Mouse (Mus musculus) bone marrow, adult 2 months (tissue): Measurements from ENCODE around the gene Vmn2r94. TPM values are rescaled to one million over a fixed set of nuclear protein-coding genes. Genes with fewer than 3 reads are reported as not detected.

Experiments
- H3K27ac ChIP-seq: fragments of 200-500 bp; 2 replicates; pipeline ENCODE4 v1.5.1; 2012; ENCODE audit warnings: low read depth, mild to moderate bottlenecking, control low read depth, inconsistent platforms, low read length; ENCODE audit not compliant: control insufficient read depth, poor library complexity, insufficient read depth
- H3K4me1 ChIP-seq: fragments of 200-500 bp; 2 replicates; pipeline ENCODE4 v1.6.1; 2011; ENCODE audit warnings: low read length; ENCODE audit not compliant: control insufficient read depth, insufficient read depth
- H3K4me3 ChIP-seq: fragments of 200-500 bp; replicated peaks from 2 replicates; pipeline ENCODE3; 2011; ENCODE audit warnings: mild to moderate bottlenecking, low read depth, low read length, control low read depth; ENCODE audit not compliant: control insufficient read depth
- CTCF ChIP-seq: fragments of 200-500 bp; IDR thresholded peaks from 2 replicates; pipeline ENCODE4 v1.5.1; 2011; ENCODE audit warnings: low read length, control low read depth; ENCODE audit not compliant: control insufficient read depth, insufficient read depth
- POLR2A ChIP-seq: fragments of 200-500 bp; IDR thresholded peaks from 2 replicates; pipeline ENCODE4 v1.6.1; 2011; ENCODE audit warnings: low read depth, mild to moderate bottlenecking, control low read depth, low read length, borderline replicate concordance; ENCODE audit not compliant: control insufficient read depth
- WGBS: fragments of 180-500 bp; shearing (Covaris S2); methylation state at CpG from one replicate; pipeline ENCODE4 v1.1.7; 2018; 5-methylcytosine and 5-hydroxymethylcytosine counted together
- polyA plus RNA-seq: library from polyadenylated mRNA; stranded (reverse); fragments of >200 nt; gene quantifications from 2 replicates; pipeline ENCODE4 v1.2.4, GENCODE M21; 2011; ENCODE audit warnings: low replicate concordance; ENCODE audit not compliant: missing spikeins, insufficient read depth, insufficient read length

Vmn2r94 gene
- polyA plus RNA-seq, result not detected in 2 replicates

DNA sequence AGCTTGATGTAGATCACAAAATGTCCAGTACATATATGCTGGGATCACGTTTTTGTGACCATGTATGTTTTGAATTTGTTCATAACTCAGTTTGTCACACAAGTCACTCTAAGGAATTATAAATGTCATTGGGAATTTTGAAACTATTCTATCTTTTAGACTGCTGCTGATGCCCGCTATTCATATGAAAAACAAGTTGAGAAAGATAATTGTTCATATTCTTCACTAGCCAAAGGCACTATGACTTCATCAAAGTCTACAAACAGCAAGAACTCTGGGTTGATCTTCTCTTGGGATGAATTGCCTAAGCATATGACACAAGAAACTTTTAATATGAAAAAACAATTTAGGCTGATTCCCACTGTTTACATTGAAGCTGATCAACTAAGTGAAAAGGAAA is at the start of gene Vmn2r94:
Gene Vmn2r94 (minus strand): TSS at position 101 of the 400 bp plus-strand sequence.
- Histone ChIP-seq H3K27ac (no peak within 1 kb of the TSS), H3K4me3 (no peak within 1 kb of the TSS), H3K4me1 (no peaks in the 10 kb centered on the region)
- WGBS, result 48% methylated on average over 2 of the region's 2 CpGs
- TF ChIP-seq CTCF, result no peak
- no peak for TF ChIP-seq POLR2A

DNA sequence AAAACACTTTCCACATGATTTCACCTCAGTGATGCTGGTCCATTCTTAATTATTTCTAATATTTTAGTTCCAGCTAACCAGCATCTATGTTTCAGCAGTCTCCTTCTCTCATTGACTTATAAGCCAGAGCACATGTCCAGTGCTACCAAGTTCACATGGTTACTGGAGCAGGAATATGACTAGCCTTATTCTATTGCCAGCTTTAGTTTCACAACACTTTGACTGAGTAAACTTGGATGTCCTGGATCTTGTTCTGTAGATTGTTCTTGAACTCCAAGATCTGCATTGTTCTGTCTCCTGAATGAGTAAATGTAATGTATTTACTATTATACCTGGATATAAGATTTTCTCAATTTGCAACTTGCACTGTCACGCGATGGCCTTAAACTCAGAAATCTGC is 45.5 kb upstream of the Vmn2r94 start:
- Histone ChIP-seq H3K27ac (no peak overlapping the region), H3K4me3 (no peak overlapping the region), H3K4me1 (no peaks in the 10 kb centered on the region)
- WGBS, result 95% methylated on average over 2 of the region's 2 CpGs
- no peak for TF ChIP-seq CTCF
- no peak for TF ChIP-seq POLR2A

DNA sequence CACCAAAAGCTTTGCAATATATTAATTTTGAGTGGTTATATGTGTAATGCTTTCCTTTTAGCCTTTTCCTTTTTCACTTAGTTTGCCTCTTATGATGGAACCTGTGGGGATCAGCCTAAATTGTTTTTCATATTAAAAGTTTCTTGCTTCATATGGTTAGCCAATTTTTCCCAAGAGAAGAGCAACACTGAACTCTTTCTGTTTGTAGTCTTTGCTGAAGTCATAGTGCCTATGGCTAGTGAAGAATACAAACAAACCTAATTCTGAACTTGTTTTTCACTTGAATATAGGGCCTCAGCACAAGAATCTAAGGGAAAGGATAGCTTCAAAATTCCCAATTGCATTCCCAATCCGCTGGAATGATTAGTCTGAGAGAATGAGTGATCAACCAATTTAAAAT is 20.2 kb upstream of the Vmn2r94 start, which contains the start of gene Vmn2r93:
Gene Vmn2r93 (plus strand): TSS at position 301 of the 400 bp plus-strand sequence.
- H3K27ac ChIP-seq, result no peak within 1 kb of the TSS
- H3K4me1 ChIP-seq, result no peaks in the 10 kb centered on the region
- 28% methylated on average over 1 of the region's 1 CpGs for WGBS
- no peak within 1 kb of the TSS for H3K4me3 ChIP-seq
- TF ChIP-seq CTCF, result no peak
- no peak for TF ChIP-seq POLR2A

DNA sequence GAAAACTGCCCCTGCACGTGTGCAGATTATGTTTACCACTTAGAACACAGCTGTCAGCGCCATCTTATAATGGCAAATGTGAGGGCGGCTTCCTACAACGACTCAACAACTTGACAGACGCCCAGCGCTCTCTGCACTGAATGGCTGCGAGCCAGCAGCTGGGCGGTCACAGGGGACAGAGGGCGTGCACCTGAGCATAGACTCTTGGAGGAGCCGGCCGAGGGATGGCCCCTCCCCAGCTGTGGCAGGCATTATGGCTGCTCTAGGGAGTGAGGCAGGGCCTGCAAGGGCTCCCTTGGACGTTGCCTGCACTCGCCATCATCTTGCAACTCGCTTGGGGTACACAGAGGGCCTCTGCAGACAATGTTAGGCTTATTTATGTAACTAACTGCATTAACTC is 40.6 kb downstream of the Vmn2r94 start:
- WGBS, result 75% methylated on average over 13 of the region's 14 CpGs
- no peak overlapping the region for H3K4me3 ChIP-seq
- no peak overlapping the region for H3K27ac ChIP-seq
- TF ChIP-seq POLR2A (no peak), CTCF (no peak)
- H3K4me1 ChIP-seq, result no peaks in the 10 kb centered on the region

DNA sequence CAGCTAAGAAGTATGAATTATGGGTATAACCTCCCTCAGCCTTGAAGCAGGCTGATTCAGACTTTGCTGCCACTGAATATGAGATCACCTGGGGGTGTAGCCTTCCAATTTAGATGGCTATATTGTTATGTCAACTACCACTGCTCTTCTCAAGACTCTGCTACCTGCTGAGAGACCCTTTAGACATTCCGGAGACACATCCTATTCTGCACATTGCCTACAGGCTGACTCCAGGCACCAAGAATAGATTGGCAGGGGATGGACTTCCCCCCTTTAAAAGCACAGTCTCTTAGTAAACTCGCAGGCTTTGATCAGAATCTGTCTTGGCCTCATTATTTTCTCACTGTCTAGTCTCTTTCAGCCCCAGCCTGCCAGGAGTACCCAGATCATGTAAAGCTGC is 45.6 kb downstream of the Vmn2r94 start:
- Histone ChIP-seq H3K27ac (no peak overlapping the region), H3K4me1 (no peaks in the 10 kb centered on the region), H3K4me3 (no peak overlapping the region)
- 63% methylated on average over 2 of the region's 2 CpGs for WGBS
- TF ChIP-seq CTCF (no peak), POLR2A (no peak)

DNA sequence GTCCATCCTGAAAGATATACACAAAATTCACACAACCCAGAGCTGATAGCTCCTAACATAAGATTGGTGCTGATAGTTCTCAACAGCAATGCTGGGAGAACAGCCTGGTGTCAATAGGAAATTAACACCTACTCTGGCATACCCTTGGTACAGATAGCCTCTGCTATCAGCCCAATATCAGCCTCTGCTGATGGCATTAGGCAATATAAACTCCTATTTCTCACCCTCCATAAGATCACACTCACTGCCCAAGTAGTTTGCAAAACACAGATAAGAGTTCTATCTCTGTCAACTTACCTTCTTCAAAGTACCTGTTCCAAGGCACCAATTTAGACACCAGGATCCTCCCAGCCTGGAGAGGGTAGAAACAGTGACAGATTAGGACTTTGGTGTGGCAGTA is 56.3 kb downstream of the Vmn2r94 start:
- TF ChIP-seq CTCF (no peak), POLR2A (no peak)
- Histone ChIP-seq H3K4me3 (no peak overlapping the region), H3K27ac (no peak overlapping the region), H3K4me1 (no peaks in the 10 kb centered on the region)

Other genes with a start within 250 kb of the Vmn2r94 start
- not detected in 2 replicates for gene Vmn2r124, start 228.3 kb downstream of the Vmn2r94 start, polyA plus RNA-seq
- gene Vmn2r91, start 192.7 kb downstream of the Vmn2r94 start, polyA plus RNA-seq, result not detected in 2 replicates
- gene Vmn2r92, start 125.9 kb downstream of the Vmn2r94 start, polyA plus RNA-seq, result not detected in 2 replicates
- not detected in 2 replicates for gene Vmn2r93, start 20.3 kb upstream of the Vmn2r94 start, polyA plus RNA-seq
- not detected in 2 replicates for gene Vmn2r95, start 146.3 kb upstream of the Vmn2r94 start, polyA plus RNA-seq